Mouse (Mus musculus) myocyte (in vitro differentiated cells): Measurements from ENCODE around the gene Hcn2.

Source experiments
- CEBPB ChIP-seq: IDR thresholded peaks from 2 replicates; pipeline ENCODE4 v1.6.1; 2011; ENCODE audit warnings: mild to moderate bottlenecking, moderate library complexity; ENCODE audit not compliant: poor library complexity, insufficient read depth, severe bottlenecking
- E2F4 ChIP-seq: IDR thresholded peaks from one replicate; pipeline ENCODE4 v1.6.1; 2011; ENCODE audit warnings: mild to moderate bottlenecking, control low read depth, moderate library complexity; ENCODE audit not compliant: insufficient read depth
- MAX ChIP-seq: IDR thresholded peaks from one replicate; pipeline ENCODE4 v1.6.1; 2011; ENCODE audit warnings: low read depth, mild to moderate bottlenecking, control low read depth
- MYOD1 ChIP-seq, 3 experiments: IDR thresholded peaks; one replicate each; pipeline ENCODE4 v1.6.1; 2011; ENCODE audit warnings: control low read depth in 2 of 3, low read depth in 2 of 3, mild to moderate bottlenecking in 2 of 3, moderate library complexity in 1 of 3; ENCODE audit not compliant: insufficient read length in 2 of 3, control insufficient read depth in 1 of 3
- MYOG ChIP-seq, 3 experiments: IDR thresholded peaks; one replicate each; pipeline ENCODE4 v1.6.1; 2011; ENCODE audit warnings: control low read depth in 2 of 3, low read depth in 2 of 3, mild to moderate bottlenecking in 2 of 3; ENCODE audit not compliant: insufficient read length in 2 of 3, control insufficient read depth in 1 of 3, insufficient read depth in 1 of 3
- POLR2A ChIP-seq: IDR thresholded peaks from one replicate; pipeline ENCODE4 v1.6.1; 2011; ENCODE audit warnings: low read depth, mild to moderate bottlenecking, control low read depth, moderate library complexity; ENCODE audit not compliant: insufficient read length
- POLR2AphosphoS2 ChIP-seq: IDR thresholded peaks from one replicate; pipeline ENCODE4 v1.6.1; 2011; ENCODE audit warnings: low read depth, control low read depth; ENCODE audit not compliant: insufficient read length
- SRF ChIP-seq: IDR thresholded peaks from one replicate; pipeline ENCODE4 v1.6.1; 2011; ENCODE audit warnings: low read depth; ENCODE audit not compliant: control insufficient read depth, insufficient read length
- TCF12 ChIP-seq: IDR thresholded peaks from one replicate; pipeline ENCODE4 v1.6.1; 2011; ENCODE audit warnings: mild to moderate bottlenecking, control low read depth; ENCODE audit not compliant: poor library complexity, insufficient read depth, severe bottlenecking
- USF1 ChIP-seq: IDR thresholded peaks from one replicate; pipeline ENCODE4 v1.6.1; 2011; ENCODE audit warnings: low read depth, mild to moderate bottlenecking, control low read depth, moderate library complexity

- TF ChIP-seq POLR2AphosphoS2 (peak; percentile 72), CEBPB (no peak), USF1 (no peak), POLR2A (no peak), MAX (no peak), SRF (no peak), TCF12 (no peak), E2F4 (no peak), MYOD1 (IDR thresholded peaks at IDR 0.05; ENCODE audit: control insufficient read depth in 1 of 3, insufficient read length in 2 of 3, low read depth in 2 of 3) (no peak), MYOG (IDR thresholded peaks at IDR 0.05; ENCODE audit: control insufficient read depth in 1 of 3, insufficient read depth in 1 of 3, insufficient read length in 2 of 3, low read depth in 2 of 3) (no peak)
These were observed 27.3 kb upstream of the Hcn2 start for GRCm38 (mm10) chr10:79689178-79689577.
